Mouse (Mus musculus): ENCODE data around the gene Dock10.
"Not testable (repeated sequence)": the region's sequence is repeated elsewhere in the genome, so short reads cannot be mapped to it uniquely, and the experiment has no call there.

Dock10 gene

DNA sequence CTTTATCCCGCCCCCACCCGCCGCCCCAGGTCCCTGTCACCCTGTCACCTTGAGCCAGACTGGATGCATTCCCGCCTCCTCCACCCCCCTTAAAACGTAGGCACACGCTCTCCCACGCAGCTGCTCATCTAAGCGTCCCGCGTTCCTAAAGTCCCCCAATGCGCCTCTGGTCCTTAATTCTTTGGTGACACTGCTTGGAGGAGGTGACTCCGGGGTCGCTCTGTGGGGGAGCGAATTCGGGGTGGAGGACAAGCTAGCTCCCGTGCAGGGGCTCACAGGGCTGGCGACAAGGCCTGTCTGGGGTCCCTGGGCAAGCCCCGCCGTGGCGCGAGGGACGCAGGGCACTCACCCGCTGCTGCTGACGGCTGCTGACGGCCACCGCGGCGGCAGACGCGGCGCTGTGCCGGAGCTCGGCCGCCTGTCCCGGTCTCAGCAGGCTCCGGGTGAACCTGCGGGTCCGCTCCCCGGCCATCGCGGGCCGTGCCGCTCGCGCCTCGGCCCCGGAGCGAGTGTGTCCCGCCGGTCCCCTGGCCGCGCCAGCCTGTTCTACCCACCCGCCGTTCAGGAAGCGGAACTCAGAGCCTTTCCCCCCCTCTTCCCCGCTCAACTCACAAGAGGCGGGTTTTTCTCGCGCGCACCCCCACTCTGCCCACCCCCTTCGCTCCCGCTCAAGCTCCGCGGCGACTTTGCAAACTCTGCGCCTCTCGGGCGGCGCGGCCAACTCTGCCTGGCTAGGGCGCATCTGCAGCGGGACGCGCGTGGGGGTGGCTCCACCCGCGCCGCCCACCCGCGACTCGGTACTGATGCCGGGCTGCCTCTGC lies at the start of gene Dock10:
TSS of gene Dock10 (minus strand) at position 551 of the 821 bp plus-strand sequence.
- peak; percentile 25 to 39 for DNase-seq

DNA sequence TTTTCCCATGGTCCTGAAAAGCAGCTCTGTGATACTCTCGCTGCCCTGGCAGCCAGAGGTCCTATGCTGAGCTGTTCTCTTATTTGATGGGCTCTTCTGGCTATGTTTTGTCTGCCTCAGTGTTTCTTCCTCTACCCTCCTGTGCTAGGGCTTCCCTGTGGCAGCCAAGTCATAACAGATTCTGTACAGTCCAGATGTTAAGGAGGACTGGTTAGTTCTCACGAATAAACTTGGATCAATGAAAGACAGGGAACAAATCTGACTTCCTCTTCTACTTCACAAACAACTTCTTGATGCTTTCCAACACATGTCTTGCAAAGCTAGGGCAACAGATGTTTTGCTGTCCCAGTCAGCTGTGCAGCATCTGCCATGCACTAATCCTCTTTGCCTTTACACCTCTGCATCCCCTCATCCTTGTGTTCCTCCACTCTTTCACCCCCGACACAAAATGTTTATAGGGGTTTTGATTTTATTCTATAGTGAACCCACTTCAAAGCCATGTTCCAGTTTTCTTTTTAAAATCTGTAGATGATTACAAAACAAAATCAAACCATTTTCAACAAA lies 48.6 kb upstream of the Dock10 start:
- no peak for DNase-seq

DNA sequence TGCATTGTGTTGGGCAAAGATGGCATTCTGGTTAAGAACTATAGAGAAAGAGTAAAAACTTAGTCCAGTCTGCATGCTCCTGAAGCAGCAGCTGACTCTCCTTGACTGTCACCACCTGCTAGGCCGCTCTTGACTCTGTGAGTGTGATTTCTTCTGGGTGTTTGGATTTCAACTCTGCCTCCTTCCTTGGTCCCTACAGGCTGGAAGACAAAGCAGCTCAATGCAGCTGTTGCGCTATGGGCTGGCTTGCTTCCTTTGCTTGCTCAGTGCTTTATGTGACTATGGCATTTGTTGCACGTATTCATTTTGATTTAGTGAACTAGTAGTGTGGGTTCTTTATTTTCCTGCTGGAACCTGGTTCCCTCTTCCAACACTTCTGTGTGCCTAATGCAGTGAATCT lies 43.7 kb upstream of the Dock10 start:
- no peak for DNase-seq

DNA sequence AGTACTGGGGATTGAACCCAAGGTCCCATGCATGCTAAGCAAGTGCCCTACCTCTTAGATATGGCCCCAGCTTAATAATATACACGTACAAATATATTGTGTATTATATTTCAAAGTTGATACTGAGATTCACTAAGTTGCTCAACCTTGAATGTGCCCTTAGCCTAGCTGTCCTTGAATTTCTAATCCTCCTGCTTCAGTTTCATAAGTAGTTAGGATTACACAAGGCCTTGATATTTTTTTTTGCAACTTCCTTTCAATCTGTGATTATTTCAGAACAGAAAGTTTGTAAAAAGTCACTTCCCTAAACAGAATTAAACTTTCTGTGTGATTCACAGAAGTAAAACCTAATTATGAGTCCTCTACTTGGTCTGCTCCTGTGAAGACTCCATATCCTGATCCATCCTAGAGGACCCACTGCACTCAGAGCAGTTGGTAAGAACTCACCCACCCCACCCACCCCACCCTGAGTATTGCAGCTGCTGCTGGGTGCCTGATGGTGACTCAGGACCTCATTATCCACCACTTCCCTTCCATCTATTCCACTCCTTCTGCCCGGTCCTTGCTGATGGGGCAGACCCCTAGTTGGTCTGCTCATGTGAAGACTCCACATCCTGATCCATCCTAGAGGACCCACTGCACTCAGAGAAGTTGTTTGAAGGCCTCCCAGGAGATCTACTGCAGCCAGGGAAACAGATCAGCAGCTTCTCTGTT lies 26.9 kb upstream of the Dock10 start:
- DNase-seq: no peak

DNA sequence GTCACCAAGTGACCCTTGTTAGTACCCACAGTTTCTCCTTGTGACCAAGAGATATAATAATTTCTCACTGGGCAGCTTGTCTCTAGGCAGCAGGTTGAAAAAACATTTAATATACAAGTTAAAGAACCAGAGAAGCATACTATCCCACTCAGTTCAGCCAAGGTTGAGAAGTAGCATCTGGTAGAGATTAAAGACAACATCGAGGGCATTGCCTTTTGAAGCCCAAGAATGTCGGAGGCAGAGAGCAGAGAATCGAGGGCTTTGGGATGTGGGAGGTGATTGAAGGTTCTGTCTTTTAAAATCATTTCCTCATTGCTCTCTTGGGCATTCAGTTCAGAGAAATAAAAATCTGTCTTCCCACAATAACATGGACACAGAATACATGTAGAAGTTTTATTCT lies 25.8 kb upstream of the Dock10 start:
- no peak for DNase-seq

DNA sequence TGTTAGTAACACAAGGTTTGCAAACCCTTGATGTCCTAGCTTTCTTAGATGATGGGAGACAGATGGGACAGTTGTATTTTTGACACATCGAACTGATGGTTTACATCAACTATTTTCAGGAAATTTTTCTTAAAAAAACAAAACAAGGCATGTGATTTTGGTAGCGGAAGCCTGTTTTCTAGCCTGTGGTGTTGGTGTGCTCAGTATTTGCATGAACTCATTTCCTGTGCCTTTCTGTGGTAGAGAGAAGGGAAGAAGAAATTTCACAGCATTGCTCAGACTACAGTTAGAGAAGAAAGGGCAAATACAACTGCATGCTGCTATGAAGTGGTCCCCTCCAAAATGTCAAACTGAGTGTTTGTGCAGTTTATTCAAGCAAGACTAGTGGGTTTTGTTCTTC lies 7.2 kb upstream of the Dock10 start:
- no peak for DNase-seq

DNA sequence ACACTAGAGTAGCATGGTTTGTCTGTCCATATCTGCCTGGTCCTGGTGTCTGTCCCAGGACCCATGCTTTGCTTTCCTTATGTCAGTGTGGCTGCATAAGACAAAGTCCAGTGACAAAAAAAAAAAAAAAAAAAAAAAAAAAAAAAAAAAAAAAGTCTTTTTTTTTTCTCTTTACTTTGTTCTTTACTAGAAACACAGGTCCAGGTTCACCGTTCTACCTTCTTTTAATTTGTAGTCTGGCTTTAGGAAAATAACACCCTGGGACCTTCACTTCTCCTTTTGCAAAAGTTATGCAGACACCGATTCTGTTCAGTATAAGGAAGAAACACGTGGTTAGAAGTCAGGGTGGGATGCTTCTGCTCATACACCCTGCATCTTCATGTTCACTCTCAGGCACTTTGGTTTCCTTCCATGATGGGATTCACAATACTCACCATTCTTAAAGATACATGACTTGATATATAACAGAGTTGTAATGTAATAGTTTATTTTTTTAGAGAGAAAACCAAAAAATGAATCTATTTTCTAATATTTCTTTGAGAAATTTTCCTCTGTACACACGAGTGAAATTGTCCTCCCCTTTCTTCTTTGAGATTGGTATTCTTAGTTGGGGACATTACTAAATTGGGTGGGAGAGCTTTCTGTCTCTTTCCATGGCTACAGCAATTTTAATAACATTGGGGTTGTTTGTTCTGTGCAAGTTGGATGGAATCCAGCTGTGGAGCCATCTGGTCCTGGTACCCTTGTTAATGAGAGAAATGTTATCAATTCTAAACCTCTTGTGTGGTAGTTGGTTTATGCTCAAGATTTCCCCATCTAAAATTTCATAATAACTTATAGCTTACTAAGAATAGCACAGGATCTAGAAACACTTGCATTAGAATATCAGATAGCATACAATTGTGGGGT lies 5.0 kb upstream of the Dock10 start:
- DNase-seq: no peak

DNA sequence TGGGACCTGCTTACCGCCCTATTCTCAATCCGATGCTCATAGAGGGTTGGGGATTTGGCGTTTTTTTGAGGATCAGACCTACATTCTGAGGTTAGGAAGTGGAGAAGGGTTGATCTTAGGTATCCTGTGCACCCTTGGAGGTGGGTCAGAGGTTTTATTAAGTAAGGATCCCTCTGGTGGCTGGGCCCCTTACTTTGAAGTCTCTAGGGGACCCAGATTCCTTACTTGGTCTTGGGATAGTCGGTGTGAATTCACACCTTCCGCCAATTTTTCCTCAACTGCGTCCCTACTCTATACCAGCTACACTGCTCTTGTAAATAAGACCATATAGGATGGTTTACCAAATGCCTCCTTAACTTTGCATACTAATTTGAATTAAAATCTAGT lies 464 bp upstream of the Dock10 start:
- DNase-seq: no peak

DNA sequence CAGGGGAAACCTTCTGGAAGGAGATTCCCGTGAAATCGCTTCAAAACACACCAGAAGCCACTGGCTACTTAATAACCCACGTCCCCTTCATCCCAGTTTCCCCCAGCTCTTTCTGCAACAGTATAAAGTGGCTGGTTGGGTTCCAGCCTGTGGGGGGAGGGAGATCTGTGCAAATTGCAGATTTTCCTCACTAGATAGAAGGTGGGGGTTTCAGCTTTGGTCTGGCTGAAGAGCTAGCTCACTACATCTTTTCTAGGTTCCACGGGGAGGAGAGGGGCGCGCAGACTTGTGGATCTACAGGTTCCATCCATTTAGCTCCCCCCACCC lies 714 bp downstream of the Dock10 start:
- DNase-seq: no peak

DNA sequence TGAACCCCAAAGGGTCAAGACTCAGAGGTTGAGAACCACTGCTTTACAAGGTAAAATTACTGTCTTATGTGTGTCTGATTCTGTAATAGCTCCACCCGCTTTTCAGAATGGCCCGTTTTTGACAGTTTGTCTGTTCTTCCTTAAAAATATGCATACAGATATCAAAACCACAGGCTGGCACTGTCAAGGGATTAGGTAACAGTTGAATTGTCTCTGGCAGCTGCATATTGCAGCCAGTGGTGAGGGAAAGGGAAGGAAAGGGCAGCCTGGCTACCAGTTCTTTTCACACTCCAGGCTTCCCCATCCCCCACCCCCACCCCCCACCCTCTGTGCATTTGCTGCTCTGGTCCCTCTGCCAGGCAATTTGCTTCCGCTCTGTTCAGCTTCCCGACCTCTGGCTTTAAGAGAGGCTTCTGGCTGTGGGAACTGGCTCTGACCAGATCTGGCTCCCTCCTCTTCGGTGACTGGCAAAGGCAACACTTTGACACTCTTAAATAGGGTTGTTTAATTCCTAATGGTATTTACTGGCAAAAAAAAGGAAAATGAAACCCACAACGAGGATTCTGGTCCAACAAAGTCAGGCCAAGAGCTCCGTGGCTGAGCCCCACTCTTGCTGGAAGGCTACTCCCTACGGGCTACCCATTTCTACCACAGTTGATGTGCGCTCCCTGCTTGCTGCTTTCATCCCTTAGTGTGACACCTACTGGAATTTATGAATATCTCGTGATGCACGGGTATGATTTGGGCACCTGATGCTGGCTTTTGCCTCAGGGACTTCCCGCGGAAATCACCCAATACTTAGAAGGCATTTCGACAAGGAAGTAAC lies 1.3 kb downstream of the Dock10 start:
- peak; percentile 16 to 18 for DNase-seq

DNA sequence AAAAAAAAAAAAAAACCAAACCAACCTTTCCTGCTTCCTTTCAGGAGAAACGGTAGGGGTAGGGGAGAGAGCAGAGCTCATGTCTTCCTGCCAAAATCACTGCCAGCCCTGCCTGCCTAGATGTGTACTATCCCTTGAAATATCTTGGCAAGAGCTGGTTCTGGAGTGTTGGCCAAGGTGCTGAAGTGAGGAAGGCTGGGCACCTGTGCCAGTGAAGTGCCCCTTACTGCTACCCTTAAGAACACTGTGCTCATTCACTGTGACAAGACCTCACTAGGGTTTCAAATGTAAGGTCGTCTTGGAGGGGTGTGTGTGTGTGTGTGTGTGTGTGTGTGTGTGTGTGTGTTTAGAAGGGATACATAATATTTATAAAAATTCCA lies 2.3 kb downstream of the Dock10 start:
- no peak for DNase-seq

DNA sequence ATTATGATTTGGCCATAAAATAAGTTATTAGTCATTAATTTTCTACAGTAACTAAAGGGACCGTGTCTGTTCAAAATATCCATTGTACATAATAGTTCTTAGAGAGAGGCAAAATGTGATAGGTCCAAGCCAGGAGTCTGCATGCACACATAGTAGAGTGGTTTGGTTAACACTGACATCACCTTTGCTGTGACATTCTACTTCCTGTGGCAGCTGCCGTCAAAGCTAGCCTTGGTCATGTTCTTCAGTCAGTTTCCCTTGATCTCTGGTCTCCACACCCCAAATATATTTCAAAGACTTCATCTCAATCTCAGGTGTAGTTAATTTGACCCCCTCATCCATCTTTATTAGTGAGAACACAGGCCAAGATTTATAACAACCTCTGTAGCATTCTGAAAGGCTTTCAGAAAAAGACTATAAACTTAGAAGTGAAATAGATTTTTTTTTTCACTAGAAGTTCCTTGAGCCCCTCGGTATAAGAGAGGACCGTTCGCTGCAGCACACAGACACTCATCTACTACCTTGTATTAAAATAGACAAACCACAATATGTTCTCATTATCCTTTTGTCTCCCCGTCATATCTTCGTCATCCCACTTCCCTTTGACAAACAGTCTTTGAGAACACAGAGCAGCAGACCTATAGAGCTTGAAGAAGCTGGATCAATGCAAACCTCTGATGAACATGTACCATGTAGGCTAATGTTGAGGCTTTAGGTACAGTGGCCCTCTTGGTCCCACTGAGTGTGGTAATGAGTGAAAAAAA lies 2.8 kb downstream of the Dock10 start:
- no peak for DNase-seq

DNA sequence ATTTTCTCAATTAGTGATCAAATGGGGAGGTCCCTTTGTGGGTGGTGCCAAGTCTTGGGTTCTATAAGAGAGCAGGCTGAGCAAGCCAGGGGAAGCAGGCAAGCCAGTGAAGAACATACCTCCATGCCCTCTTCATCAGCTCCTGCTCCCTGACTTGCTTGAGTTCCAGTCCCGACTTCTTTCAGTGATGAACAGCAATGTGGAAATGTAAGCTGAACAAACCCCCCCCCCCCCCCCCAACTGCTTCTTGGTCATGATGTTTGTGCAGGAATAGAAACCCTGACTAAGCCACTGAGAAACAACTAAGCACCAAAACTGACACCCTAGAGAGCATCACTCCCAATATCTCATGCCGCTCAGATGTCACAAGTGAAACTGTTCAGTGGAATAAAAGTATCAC lies 9.2 kb downstream of the Dock10 start:
- DNase-seq: not testable (repeated sequence)

DNA sequence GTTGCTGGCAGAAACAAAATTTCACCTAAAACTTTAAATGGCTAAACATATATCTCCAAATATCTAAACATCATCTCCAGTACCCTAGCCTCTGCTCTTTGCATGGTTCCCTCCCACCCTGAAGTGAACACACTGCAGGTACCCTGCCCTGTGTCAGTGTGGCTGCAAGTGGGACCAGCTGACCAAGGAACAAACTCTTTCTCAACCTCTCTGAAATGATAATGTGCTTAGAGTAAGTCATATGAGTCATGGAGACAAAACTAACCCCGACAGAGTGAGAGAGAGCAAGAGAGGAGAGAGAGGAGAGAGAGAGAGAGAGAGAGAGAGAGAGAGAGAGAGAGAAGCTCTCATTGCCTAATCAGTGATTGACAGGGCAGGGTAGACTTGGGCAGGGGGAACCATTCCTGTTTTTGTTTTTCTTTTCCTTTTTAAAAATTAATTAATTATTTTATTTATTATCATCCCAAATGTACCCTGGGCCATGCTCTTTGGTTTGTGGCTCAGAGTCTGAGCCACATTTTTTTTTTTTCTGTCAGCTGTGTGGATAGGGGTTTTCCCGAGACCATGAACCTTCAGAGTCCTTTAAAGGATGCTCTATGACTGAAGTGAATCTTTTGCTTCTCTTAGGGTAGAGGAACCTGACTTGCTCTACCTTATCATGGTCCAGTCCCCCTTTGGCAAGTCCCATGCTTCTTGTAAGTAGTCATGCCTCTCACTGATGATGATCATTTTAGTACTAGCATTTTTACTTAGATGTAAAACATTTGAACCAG lies 11.4 kb downstream of the Dock10 start:
- DNase-seq: no peak

DNA sequence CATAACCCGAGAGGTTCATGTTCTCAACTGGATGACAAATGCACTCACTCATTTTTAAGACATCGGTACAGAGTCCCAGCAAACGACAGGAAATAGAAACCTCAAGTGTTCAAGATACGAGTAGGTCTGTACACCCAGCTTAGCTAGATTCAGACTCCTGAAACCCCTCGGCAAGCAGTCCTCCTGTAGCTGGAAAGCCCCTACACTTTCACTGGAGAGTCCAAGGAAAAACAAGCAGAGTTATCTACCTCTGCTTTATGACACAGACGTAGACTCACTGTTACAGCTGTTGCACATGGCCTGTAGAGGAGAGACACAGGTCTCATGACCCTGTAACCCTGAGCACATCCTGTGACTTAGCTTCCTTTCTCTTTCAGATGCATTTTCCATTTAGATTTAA lies 12.1 kb downstream of the Dock10 start:
- no peak for DNase-seq

DNA sequence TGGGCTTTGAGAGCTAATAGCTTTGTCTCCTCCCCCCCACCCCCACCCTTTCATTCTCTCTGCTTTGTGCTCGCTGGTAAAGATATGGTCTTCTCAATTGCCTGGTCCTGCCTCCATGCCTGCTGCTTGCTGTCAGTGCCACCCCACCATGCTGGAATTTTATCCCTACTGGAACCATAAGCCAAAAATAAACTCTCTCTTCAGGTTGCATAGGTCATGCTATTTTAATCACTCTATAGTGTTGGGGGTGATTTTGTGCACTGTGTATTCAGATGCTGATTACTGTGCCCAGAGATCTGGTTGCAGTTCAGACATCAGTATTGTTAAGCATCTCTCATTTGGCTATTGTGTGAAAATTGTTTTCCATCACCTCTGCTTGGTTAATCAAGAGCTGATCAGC lies 18.9 kb downstream of the Dock10 start:
- DNase-seq: no peak

DNA sequence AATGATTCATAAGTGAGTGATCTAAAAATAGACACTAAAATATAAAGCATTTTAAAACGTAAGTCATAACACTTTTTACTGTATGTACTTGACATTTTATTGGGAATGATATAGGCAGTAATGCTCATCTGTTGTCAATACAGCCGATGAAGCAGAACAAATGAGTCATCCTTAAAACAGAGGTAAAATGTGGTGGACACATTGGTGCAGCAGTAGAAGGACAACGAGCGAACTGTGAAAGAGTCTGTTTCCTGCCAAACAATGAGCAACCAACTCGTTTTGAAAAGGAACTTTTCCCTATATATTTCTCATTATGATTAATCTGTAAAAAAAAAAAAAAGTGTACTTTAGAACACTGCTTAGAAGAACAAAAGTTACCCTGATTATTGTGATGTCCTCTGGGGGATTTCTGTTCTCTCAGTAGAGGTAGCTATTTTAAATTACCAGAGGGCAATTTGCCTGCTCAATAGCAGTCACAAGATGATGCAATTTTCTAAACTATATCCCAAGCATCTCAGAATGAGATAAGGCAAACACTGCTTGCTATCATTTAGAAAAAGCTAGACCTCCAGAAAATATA lies 20.4 kb downstream of the Dock10 start:
- DNase-seq: no peak

DNA sequence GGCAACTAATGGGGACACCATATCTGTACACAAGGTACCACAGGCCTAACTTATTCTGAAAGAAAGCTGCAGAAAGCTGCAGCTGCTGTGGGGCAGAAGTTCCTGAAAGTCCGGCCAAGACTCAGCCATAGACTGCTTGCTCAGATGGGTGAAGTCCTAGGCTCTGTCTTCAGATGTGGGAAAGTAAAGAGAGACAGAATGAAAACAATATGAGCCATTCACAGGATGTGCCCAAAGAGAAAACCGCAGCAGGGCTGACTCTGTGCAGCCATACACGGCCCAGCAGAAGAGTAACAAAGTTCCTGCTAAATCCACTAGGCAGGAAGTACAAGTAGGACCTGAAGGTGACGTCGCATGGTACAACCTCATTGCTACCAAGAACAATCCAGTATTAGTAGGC lies 27.7 kb downstream of the Dock10 start:
- DNase-seq: no peak

DNA sequence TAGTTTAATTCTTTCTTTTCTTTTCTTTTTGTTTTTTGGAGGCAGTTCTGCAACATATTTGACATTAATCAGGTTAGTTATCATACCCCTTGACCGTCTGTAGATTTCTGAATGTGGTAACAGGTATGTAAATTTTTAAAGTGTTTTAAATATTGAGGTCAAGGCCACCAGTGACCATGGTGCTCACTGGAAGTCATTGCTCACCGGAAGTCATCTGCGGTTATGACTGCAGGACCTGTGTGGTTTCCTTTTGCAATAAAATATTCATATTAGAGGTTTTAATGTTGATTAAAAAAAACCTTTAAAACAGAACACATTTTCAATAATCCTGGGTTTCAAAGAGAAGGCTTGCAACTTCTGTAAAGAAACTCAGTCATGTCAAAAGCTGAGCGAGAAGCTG lies 28.2 kb downstream of the Dock10 start:
- DNase-seq: no peak

DNA sequence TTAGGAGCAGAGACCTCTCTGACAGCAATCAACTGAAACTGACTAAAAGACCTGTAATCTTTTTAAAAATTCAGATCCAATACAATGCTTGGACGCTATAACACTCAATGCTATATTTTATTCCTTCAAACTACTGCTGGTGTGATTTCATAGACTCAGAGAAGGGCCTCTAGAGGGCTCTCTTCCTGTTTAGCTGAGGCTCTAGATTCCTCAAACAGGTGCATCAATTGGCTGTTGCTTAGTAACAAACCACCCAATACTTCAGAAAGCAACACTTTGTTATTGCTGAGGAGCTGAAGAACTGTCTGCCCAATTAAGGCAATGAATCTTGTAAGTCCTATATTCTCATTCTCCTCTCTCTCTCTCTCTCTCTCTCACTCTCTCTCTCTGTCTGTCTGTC lies 30.1 kb downstream of the Dock10 start:
- DNase-seq: no peak

Data from lung, adult 18-20 months (tissue).